Mouse (Mus musculus) megakaryocyte, embryonic 14.5 days (primary cell): ENCODE results near the gene Sox2.

ENCODE experiments used
- FLI1 ChIP-seq: IDR thresholded peaks from 2 replicates; pipeline ENCODE4 v1.6.1; 2012; ENCODE audit warnings: low read length, inconsistent platforms, mixed read lengths
- GATA1 ChIP-seq: IDR thresholded peaks from 3 replicates; pipeline ENCODE4 v1.6.1; 2012; ENCODE audit warnings: mixed read lengths, low read length, inconsistent platforms, borderline replicate concordance

- TF ChIP-seq GATA1 = no peak
- TF ChIP-seq FLI1 = no peak
These were observed 1.9 kb upstream of the Sox2 start for GRCm38 (mm10) chr3:34648105-34648832.
